Mouse (Mus musculus) midbrain, embryonic 16.5 days (tissue): ENCODE data around the gene Art3. TPM values are rescaled to one million over a fixed set of nuclear protein-coding genes. Genes with fewer than 3 reads are reported as not detected.

ENCODE experiments used
- ATAC-seq: fragments of 200-750 bp; cut with Nextera tagmentation; 2 replicates; pipeline ENCODE4 v1.8.0; 2017; ENCODE audit warnings: moderate TSS enrichment
- H3K27ac ChIP-seq: fragments of 300-500 bp; sonication (generic); 2 replicates; pipeline ENCODE4 v1.5.1; 2014; ENCODE audit warnings: mild to moderate bottlenecking, low read length, mixed read lengths
- H3K27me3 ChIP-seq: fragments of 300-500 bp; sonication (generic); 2 replicates; pipeline ENCODE4 v1.6.1; 2014; ENCODE audit warnings: low read depth, low read length, mixed read lengths; ENCODE audit not compliant: control insufficient read depth, insufficient read depth
- H3K36me3 ChIP-seq: fragments of 300-500 bp; sonication (generic); 2 replicates; pipeline ENCODE4 v1.6.1; 2014; ENCODE audit warnings: mild to moderate bottlenecking, low read length, moderate library complexity, mixed read lengths; ENCODE audit not compliant: control insufficient read depth, insufficient read depth
- H3K4me1 ChIP-seq: fragments of 300-500 bp; sonication (generic); 2 replicates; pipeline ENCODE4 v1.6.1; 2014; ENCODE audit warnings: mild to moderate bottlenecking, low read length, mixed read lengths; ENCODE audit not compliant: control insufficient read depth, insufficient read depth
- H3K4me2 ChIP-seq: fragments of 300-500 bp; sonication (generic); 2 replicates; pipeline ENCODE4 v1.6.1; 2014; ENCODE audit warnings: mild to moderate bottlenecking, low read length, mixed read lengths
- H3K4me3 ChIP-seq: fragments of 300-500 bp; sonication (generic); 2 replicates; pipeline ENCODE4 v1.5.1; 2014; ENCODE audit warnings: low read depth, mild to moderate bottlenecking, low read length, moderate library complexity, mixed read lengths
- H3K9ac ChIP-seq: fragments of 300-500 bp; sonication (generic); 2 replicates; pipeline ENCODE4 v1.6.1; 2014; ENCODE audit warnings: low read depth, low read length, mixed read lengths
- H3K9me3 ChIP-seq: fragments of 300-500 bp; sonication (generic); replicated peaks from 2 replicates; pipeline ENCODE4 v1.6.1; 2014; ENCODE audit warnings: mild to moderate bottlenecking, low read length, mixed read lengths; ENCODE audit not compliant: control insufficient read depth, poor library complexity, severe bottlenecking
- WGBS: fragments of 180-500 bp; shearing (Covaris S2); extraction: QIAGEN DNeasy Blood & Tissue Kit; methylation state at CpG from one replicate; pipeline ENCODE4 v1.1.7; 2014; 5-methylcytosine and 5-hydroxymethylcytosine counted together
- polyA plus RNA-seq: library from polyadenylated mRNA; unstranded; fragments of >200 nt; fragmentation: Nextera tagmentation; extraction: Ambion mirVana; gene quantifications from 2 replicates; pipeline ENCODE4 v1.2.1, GENCODE M21; 2015

Art3 gene
- polyA plus RNA-seq, 1 experiment from 2014 or later: 4.3 TPM

GRCm38 (mm10) chr5:92309681-92310511 is 21.7 kb upstream of the Art3 start, which contains the start of gene Sdad1:
TSS of gene Sdad1 (minus strand) at chr5:92310479.
- WGBS: 3% methylated on average over 41 of the region's 41 CpGs

GRCm38 (mm10) chr5:92312046-92312715 is 19.4 kb upstream of the Art3 start:
- no peaks in the 10 kb centered on the region for H3K27me3 ChIP-seq
- H3K4me3 ChIP-seq: no peak overlapping the region
- no peak overlapping the region for H3K27ac ChIP-seq
- WGBS: 12% methylated on average over 13 of the region's 13 CpGs
- H3K4me1 ChIP-seq: peaks cover 8% of the 10 kb centered on the region
- H3K9me3 ChIP-seq: no peaks in the 10 kb centered on the region
- H3K4me2 ChIP-seq: no peak overlapping the region
- H3K9ac ChIP-seq: no peak overlapping the region
- H3K36me3 ChIP-seq: no peaks in the 10 kb centered on the region
- ATAC-seq: no peak

More at GRCm38 (mm10) chr5:92309681-92310511, 21.7 kb upstream of the Art3 start, which contains the start of gene Sdad1:
- H3K36me3 ChIP-seq: peaks cover 8% of the 10 kb centered on the region
- peak within 1 kb of the TSS; percentile 71 for H3K4me3 ChIP-seq
- H3K4me2 ChIP-seq: peak within 1 kb of the TSS; percentile 70
- H3K9me3 ChIP-seq: no peaks in the 10 kb centered on the region
- peak within 1 kb of the TSS; percentile 66 for H3K27ac ChIP-seq
- H3K9ac ChIP-seq: peak within 1 kb of the TSS; percentile 70
- peaks cover 8% of the 10 kb centered on the region for H3K4me1 ChIP-seq
- ATAC-seq: peak; percentile 95
- H3K27me3 ChIP-seq: no peaks in the 10 kb centered on the region

- H3K4me2 ChIP-seq: no peak overlapping the region
- 78% methylated on average over 7 of the region's 7 CpGs for WGBS
- H3K27me3 ChIP-seq: no peaks in the 10 kb centered on the region
- H3K4me3 ChIP-seq: no peak overlapping the region
- H3K36me3 ChIP-seq: no peaks in the 10 kb centered on the region
- no peak overlapping the region for H3K9ac ChIP-seq
- H3K9me3 ChIP-seq: no peaks in the 10 kb centered on the region
- H3K4me1 ChIP-seq: peaks cover 4% of the 10 kb centered on the region
- no peak overlapping the region for H3K27ac ChIP-seq
- no peak for ATAC-seq
These were observed 17.9 kb upstream of the Art3 start for GRCm38 (mm10) chr5:92313776-92314175.

GRCm38 (mm10) chr5:92318119-92318518 is 13.5 kb upstream of the Art3 start:
- 87% methylated on average over 7 of the region's 7 CpGs for WGBS
- no peak for ATAC-seq
- Histone ChIP-seq H3K9me3 (no peaks in the 10 kb centered on the region), H3K4me1 (no peaks in the 10 kb centered on the region), H3K36me3 (no peaks in the 10 kb centered on the region), H3K4me2 (no peak overlapping the region), H3K27ac (no peak overlapping the region), H3K9ac (no peak overlapping the region), H3K4me3 (no peak overlapping the region), H3K27me3 (no peaks in the 10 kb centered on the region)

GRCm38 (mm10) chr5:92318596-92318995 is 13.0 kb upstream of the Art3 start:
- ATAC-seq: no peak
- Histone ChIP-seq H3K4me2 (no peak overlapping the region), H3K36me3 (no peaks in the 10 kb centered on the region), H3K27me3 (no peaks in the 10 kb centered on the region), H3K4me1 (no peaks in the 10 kb centered on the region), H3K9me3 (no peaks in the 10 kb centered on the region), H3K4me3 (no peak overlapping the region), H3K9ac (no peak overlapping the region), H3K27ac (no peak overlapping the region)
- WGBS: 93% methylated on average over 14 of the region's 14 CpGs

- H3K4me3 ChIP-seq: no peak overlapping the region
- no peaks in the 10 kb centered on the region for H3K4me1 ChIP-seq
- H3K9me3 ChIP-seq: no peaks in the 10 kb centered on the region
- 77% methylated on average over 8 of the region's 8 CpGs for WGBS
- H3K27ac ChIP-seq: no peak overlapping the region
- H3K9ac ChIP-seq: no peak overlapping the region
- H3K36me3 ChIP-seq: no peaks in the 10 kb centered on the region
- no peaks in the 10 kb centered on the region for H3K27me3 ChIP-seq
- H3K4me2 ChIP-seq: no peak overlapping the region
- ATAC-seq: no peak
These were observed 9.8 kb upstream of the Art3 start for GRCm38 (mm10) chr5:92321631-92322400.

- Histone ChIP-seq H3K27me3 (no peaks in the 10 kb centered on the region), H3K9ac (no peak overlapping the region), H3K9me3 (no peaks in the 10 kb centered on the region), H3K4me2 (no peak overlapping the region), H3K27ac (no peak overlapping the region), H3K36me3 (no peaks in the 10 kb centered on the region), H3K4me1 (no peaks in the 10 kb centered on the region), H3K4me3 (no peak overlapping the region)
- no peak for ATAC-seq
- WGBS: 91% methylated on average over 4 of the region's 4 CpGs
These were observed 9.0 kb upstream of the Art3 start for GRCm38 (mm10) chr5:92322612-92323011.

- H3K9ac ChIP-seq: no peak overlapping the region
- ATAC-seq: no peak
- H3K36me3 ChIP-seq: no peaks in the 10 kb centered on the region
- no peak overlapping the region for H3K27ac ChIP-seq
- H3K27me3 ChIP-seq: no peaks in the 10 kb centered on the region
- no peak overlapping the region for H3K4me2 ChIP-seq
- WGBS: 90% methylated on average over 5 of the region's 5 CpGs
- H3K4me1 ChIP-seq: no peaks in the 10 kb centered on the region
- no peak overlapping the region for H3K4me3 ChIP-seq
- no peaks in the 10 kb centered on the region for H3K9me3 ChIP-seq
These were observed 8.4 kb upstream of the Art3 start for GRCm38 (mm10) chr5:92323264-92323663.
